Mouse (Mus musculus) fat pad, adult 2 months (tissue): ENCODE results near the gene Lsm10.
"Not testable (repeated sequence)": the region's sequence is repeated elsewhere in the genome, so short reads cannot be mapped to it uniquely, and the experiment has no call there.

Source experiments
- DNase-seq: peaks from one replicate; pipeline ENCODE4 v3.0.0-alpha.2; 2011; ENCODE audit warnings: low read depth, low spot score; ENCODE audit errors: extremely low read depth

Lsm10 gene

GRCm38 (mm10) chr4:126095622-126096430 is 597 bp upstream of the Lsm10 start:
- not testable (repeated sequence) for DNase-seq

- no peak for DNase-seq
Observed at GRCm38 (mm10) chr4:126097711-126098253, 1.4 kb downstream of the Lsm10 start.

GRCm38 (mm10) chr4:126099365-126099764 is 2.9 kb downstream of the Lsm10 start:
- DNase-seq: no peak

DNA sequence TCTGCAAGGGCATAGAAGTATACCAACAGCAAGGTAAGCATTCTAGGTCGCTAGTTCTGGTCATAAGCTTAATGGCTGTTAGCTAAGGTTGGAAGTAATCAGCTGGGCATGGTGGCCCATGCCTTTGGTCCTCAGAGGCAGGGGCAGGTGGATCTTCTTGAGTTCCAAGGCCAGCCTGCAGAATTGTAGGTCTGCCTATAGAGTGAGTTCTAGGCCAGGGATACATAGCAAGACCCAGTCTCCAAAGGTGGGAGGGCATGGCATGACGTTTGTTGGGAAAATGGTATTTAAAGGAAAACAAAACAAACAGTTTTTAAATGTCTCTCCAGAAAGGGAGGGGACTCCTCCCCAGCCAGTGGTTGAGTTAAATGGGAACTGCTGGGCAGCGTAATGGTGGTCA is 4.3 kb downstream of the Lsm10 start:
- DNase-seq: no peak

- DNase-seq: no peak
Observed at GRCm38 (mm10) chr4:126102061-126102841, 5.8 kb downstream of the Lsm10 start.

GRCm38 (mm10) chr4:126103057-126103581 is 6.7 kb downstream of the Lsm10 start:
- DNase-seq: no peak

DNA sequence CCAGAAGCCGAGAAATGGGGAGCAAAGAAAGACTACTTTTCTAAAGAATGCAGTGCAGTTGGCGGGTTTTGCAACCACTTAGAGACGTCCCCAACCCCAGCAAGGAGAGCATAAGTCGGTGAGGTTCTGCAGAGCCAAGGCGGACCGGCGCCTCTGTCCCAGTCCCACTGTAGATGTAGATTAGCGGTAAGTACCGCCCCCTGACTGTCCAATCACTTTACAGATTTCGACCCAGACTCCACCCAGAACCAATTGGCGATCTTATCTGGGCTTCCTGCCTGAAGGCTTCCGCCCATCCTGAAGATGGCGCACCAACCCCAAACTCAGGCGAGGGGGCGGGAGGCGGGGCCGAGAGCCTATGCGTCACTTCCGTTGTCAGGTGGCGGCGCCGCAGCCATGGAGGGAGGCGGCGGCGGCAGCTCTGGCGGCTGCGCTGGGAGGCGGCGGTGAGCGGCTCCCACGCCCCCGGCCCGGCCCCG is 7.2 kb downstream of the Lsm10 start, which contains the start of gene Stk40:
Gene Stk40, plus strand, starts transcription at position 368 of the 479 bp plus-strand sequence.
- peak; percentile 85 for DNase-seq

GRCm38 (mm10) chr4:126104261-126105075 is 8.0 kb downstream of the Lsm10 start:
- no peak for DNase-seq

GRCm38 (mm10) chr4:126105131-126105783 is 8.8 kb downstream of the Lsm10 start:
- no peak for DNase-seq

GRCm38 (mm10) chr4:126108061-126108740 is 11.8 kb downstream of the Lsm10 start:
- DNase-seq: no peak

DNA sequence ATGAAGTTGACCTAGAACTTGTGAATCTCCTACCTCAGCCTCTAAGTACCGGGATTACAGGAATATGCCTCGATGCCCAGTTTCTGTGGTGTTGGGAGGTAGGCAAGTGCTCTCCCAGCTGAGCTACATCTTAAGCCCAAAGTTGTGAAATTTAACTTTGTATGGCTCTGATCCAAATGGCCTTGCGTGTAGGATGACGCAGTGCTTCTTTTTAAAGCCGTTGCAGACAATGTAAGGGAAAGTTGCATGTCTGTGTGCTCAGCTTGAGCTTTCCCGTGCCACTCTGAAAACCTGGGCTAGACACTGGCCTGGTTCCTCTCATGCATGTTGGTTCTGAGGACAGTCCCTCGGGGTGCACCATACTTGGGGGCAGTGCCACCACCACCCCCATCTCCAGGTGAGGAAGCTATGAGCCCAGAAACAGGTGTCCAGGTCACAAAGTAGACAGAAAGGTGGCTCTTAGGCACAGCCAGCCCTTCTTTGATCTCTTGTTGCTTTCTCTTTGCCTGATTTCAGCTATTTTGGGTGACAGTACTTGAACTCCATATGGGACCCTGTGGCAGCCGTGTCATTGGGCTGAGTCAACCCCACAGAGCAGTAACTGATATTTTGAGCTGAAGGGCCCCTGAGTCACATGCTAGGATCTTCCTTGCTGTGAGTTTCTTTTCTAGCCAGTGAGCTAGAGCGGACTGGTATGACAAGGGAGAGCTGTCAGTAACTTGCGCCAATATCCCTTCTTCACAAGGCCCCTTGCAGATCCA is 13.4 kb downstream of the Lsm10 start:
- peak; percentile 74 for DNase-seq

DNA sequence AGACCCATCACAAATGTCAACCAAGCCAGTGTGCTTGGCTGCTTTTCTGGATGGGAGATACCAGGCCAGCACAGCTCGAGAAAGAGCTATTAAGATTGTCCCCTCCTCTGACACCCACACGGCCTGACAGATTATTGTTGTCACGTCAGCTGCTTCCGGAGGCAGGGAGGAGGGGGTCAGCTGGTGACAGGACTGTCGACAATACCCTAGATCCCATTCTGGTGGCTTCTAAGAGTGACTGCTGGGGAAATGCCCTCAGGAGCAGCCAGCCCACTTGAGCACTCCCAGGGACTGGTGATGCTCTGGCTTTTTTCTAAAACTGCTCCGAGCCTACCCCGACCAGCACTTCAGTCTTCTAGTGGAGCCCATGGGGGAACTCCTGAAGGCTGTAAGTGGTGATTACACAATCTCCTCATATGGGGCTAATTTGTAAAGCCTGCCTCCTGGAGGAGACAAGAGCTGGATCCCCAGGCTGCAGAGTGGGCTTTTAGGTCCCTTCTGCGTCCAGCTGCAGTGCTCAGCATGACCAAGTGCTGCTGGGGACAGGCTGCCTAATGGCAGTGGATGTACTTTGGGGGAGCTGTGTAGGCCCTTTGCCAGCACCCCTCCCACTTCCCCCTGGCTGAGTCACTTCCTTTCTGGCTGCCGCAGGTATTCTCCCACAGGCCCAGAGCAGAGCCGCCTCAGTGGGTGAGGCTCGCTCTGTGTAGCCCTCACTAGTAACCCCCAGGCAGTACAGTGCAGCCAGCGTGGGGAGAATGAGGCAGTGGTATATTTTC is 14.1 kb downstream of the Lsm10 start:
- no peak for DNase-seq

- no peak for DNase-seq
Observed at GRCm38 (mm10) chr4:126111153-126111549, 14.7 kb downstream of the Lsm10 start.

DNA sequence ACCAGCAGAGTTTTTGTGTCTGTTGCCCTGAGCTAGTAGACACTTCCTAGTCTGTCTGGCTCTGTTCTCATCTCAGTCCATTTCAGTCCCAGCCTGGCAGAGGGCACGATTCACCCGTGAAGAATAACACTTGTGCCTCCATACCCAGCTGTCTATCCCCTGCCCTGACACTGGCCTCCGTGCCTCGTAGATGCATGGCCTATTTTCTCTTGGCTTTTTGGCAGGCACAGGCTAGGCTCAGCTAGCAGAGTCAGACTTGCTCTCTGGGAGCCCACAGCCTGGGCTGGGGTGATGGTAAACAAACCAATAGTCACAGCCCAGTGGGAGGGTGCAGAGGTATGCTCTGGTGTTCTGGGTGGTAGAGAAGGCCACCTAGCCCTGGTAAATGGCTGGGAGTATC is 16.8 kb downstream of the Lsm10 start:
- no peak for DNase-seq

GRCm38 (mm10) chr4:126113943-126114342 is 17.5 kb downstream of the Lsm10 start:
- DNase-seq: no peak

GRCm38 (mm10) chr4:126115411-126115810 is 19.0 kb downstream of the Lsm10 start:
- no peak for DNase-seq

DNA sequence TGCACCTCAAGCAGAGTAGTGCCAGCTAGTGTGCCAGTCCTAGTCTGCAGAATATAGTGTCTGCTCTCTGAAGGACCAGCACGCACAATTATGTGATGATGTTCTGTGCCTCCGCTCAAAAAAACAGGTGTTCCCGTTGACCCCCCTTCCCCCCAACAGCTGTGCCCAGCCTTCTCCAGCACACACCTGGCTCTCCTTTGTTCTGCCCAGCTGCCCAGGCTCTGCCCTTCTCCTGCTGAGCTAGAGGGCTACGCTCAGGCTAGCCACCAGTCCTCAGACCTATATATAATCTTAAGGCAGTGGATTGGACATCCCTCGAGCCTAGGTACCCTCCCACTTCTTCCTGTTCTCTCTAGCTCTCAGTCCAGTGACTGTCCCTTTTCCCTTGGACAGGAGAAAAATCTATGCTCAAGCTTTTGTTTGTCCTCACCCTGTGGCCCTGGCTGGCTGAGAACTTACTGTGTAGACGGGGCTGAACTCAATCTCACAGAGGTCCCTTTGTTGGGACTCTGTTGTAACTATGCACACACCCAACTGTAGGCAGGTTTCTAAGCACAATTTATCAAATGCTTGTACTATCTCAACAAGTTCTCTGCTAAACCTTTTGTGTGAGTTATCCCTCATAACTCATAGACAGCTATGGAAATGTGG is 19.6 kb downstream of the Lsm10 start:
- no peak for DNase-seq
